Mouse (Mus musculus): ENCODE measurements at regions not wholly inside any gene's neighbourhood (a gene's known extent, or its start where the extent isn't known, plus 50 kb on each side); places are given as distances from the start of the nearest gene placed in this dataset.

GRCm38 (mm10) chr13:53055697-53056096, 74.8 kb upstream of the Nfil3 start:
- DNase-seq (ENCODE audit: inconsistent ontology term): no peak

DNA sequence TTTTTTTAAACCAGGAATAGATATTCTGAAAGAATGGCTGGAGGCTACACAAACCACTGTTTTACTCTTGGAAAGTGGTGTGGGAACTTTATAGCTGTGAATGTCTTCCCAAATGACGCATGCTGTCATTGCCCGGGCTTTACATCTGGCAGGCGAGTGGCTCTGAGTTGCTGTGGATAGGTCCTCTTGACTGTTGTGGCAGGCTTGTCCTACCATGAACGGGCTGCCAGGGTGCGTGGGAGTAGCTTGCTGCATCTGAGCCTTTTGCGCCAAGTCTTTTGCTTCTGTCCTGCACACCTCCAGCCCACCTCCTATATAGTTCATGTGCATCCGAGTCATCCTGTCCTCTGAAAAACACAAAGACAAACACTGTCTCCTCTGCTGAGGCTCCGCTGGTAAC, 72.3 kb upstream of the Nfil3 start:
- no peak for DNase-seq (ENCODE audit: inconsistent ontology term)

DNA sequence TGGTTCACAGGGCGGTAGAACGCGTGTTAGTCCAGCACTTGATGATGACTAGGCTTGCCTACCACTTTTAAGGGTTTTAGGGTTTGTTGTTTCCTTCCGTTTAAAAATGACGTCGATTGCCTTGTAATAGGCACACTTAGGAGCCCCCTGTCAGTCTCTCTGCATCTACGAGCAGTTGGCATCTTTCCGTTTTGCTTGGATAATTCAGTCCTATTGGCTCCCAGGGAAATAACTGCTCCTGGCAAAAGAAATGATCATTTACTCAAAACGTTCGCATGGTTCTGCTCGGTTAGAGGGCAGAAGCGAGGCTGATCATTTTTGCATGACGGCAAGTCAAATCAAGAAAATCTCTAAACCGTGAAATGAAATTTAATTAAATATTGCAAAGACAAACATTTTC, 71.9 kb upstream of the Nfil3 start:
- DNase-seq (ENCODE audit: inconsistent ontology term): no peak

DNA sequence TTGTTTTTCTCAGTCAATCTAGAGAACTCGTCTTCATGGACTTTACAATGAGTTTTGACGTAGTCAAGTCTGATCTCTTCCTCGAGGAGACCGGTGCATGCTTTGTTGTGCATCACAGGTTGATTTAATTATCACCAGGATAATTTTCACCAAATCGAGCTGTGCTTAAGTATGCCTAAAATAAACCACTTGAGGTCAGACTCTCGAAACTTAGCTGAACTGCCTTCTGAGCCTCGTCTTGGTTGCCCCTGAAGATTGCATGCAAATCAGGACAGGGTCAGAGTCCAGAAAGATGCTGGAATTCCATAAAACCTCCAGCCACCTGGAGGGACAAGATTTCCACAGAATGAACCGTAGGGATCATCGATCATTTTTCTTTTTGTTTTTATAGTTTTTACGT, 71.3 kb upstream of the Nfil3 start:
- DNase-seq (ENCODE audit: inconsistent ontology term): no peak

- DNase-seq (ENCODE audit: inconsistent ontology term): no peak
These were observed 70.5 kb upstream of the Nfil3 start for GRCm38 (mm10) chr13:53051386-53051785.

DNA sequence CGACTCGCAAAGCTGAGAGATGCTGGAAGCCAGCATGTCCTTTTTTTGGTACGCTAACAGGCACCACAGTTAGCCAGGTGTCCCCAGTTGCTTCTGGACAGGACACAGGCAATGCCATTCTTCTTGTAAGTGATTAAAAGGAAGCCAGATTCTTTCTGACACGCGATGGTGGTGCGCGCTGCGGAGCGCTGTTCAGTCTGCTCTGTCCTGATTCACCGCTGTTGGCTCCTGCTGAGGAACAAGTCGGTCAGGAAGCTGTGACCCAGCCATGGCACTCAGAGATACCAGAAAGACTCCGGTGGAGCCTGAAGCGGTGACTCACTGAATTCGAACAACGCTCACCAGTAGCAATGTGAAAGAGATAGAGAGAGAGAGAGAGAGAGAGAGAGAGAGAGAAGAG, 68.3 kb upstream of the Nfil3 start:
- no peak for DNase-seq (ENCODE audit: inconsistent ontology term)

DNA sequence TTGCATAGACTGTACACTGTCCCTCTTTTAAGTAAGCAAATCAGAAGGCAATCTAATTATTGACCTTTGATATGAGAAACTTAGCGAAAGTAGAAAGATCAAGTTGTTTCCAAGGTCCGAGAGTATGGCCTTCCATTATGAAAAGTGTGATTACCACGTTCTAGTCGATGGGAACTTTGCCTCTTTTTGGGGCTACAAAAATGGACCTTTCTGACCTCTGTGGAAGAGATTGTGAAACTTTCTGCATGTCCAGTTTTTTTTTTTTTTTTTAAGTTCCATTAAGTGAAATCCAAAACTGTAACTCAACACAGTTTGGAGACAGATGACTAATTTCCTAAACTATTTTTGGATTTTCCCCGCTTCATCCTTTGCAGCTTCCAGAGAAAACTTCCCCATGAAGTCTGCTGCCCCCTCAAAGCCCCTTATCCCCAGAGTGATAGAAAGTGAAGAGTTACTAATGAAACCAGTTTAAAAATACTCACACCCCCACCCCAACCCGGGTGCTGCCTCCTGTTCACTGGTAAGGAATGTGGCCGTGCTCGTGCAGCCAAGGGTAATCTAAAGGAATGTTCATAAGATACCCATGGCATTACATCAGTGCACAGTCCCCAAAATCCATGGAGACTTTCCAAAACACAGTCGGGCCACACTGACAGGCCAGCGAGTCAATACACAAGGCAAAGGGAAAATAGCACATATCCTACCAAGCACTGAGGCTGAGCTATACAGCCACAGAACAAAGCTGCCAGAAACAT, 52.5 kb upstream of the Nfil3 start:
- peak; percentile 95 for DNase-seq (ENCODE audit: inconsistent ontology term)

Data from Muller cell, postnatal 12 days (primary cell).